Mouse (Mus musculus): ENCODE measurements around the gene Rbm20. TPM values are rescaled to one million over a fixed set of nuclear protein-coding genes. Genes with fewer than 3 reads are reported as not detected.

Gene Rbm20
- polyA plus RNA-seq, 1 experiment: 3.8 TPM

DNA sequence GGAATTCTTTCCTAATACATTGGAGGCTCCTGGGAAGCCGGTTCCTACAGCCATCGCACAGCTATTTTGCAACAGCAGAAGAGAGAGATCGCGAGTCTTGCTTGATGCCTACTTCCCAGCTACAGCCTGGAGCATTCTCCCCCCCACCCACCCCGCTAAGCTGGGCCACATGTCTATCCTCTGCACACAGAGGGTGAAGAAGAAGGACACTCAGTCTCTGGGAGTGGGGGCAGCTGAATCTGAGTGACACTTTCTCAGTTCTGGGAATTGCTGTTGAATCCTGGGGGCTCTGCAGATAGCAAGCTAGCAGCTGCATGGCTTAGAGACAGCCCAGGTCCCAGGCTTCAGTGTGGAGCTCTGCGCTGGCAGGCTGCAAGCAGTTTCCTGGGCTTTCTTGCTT is 180.9 kb downstream of the Rbm20 start:
- Histone ChIP-seq H3K4me1 (ENCODE audit: control insufficient read depth, insufficient read depth, low read length) (no peaks in the 10 kb centered on the region), H3K4me3 (replicated peaks; ENCODE audit: extremely low read depth, low read depth, low read length) (no peak overlapping the region)
- WGBS: 79% methylated on average over 6 of the region's 6 CpGs
- DNase-seq: no peak
- TF ChIP-seq CTCF (IDR thresholded peaks at IDR 0.05; ENCODE audit: insufficient read depth, low read length): no peak
- TF ChIP-seq POLR2A (IDR thresholded peaks at IDR 0.05; ENCODE audit: borderline replicate concordance, extremely low read depth, low read depth, low read length): no peak

DNA sequence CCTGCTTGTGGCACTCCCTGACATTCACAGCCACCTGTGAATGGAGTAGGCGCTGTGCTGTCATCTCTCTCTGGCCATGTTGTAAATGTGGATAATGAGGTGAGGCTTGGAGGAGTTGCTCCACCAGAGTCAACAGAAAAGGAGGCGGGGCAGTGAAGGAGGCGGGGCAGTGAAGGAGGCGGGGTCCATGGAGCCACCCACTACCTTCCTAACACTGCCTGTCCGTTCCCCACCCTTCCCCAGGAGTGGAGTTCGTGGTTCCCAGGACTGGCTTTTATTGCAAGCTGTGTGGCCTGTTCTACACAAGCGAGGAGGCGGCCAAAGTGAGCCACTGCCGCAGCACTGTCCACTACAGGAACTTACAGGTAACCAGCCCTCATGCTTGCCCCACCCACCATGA is 182.0 kb downstream of the Rbm20 start:
- TF ChIP-seq CTCF (IDR thresholded peaks at IDR 0.05; ENCODE audit: insufficient read depth, low read length): no peak
- no peak for TF ChIP-seq POLR2A (IDR thresholded peaks at IDR 0.05; ENCODE audit: borderline replicate concordance, extremely low read depth, low read depth, low read length)
- no peak overlapping the region for H3K4me3 ChIP-seq (replicated peaks; ENCODE audit: extremely low read depth, low read depth, low read length)
- no peak for DNase-seq
- 48% methylated on average over 9 of the region's 9 CpGs for WGBS
- no peaks in the 10 kb centered on the region for H3K4me1 ChIP-seq (ENCODE audit: control insufficient read depth, insufficient read depth, low read length)

DNA sequence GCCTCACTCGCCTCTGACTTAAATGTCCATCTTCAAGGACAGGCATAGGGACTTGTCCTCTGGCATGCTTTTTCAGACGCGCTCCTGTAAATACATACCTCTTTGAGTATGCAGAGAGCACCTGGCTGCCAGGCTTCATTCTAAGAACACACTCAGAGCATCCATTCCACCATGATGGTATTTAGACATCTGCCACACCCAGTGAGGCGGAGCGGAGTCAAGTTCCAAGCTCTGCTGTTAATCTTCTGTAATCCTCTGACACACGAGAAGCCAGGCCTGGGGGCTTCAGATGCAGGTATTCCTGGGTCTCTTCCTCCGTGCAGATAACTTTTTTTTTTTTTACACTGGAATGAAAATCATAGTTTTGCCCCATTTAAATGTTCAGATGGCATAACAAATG is 182.5 kb downstream of the Rbm20 start:
- TF ChIP-seq CTCF (IDR thresholded peaks at IDR 0.05; ENCODE audit: insufficient read depth, low read length) (no peak), POLR2A (IDR thresholded peaks at IDR 0.05; ENCODE audit: borderline replicate concordance, extremely low read depth, low read depth, low read length) (no peak)
- no peaks in the 10 kb centered on the region for H3K4me1 ChIP-seq (ENCODE audit: control insufficient read depth, insufficient read depth, low read length)
- H3K4me3 ChIP-seq (replicated peaks; ENCODE audit: extremely low read depth, low read depth, low read length): no peak overlapping the region
- 74% methylated on average over 7 of the region's 7 CpGs for WGBS
- DNase-seq: no peak

DNA sequence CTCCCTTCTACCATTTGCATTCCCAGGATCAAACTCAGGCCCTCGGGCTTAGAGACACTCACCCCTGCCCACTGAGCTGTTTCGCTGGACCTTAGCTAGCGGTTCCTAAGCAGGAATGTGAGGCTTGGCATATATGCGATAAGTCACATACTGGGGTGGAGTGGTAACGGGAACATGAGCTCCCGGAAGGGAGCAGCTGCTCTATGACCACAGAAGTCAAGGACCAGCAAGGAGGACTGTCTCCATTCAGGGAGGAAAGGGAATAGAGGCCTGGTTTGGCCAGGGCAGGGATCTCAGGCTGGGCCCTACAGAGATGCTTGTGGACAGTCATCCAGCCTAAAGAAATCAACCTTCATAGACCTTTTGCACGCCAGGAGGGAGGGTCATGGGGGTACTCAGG is 184.2 kb downstream of the Rbm20 start:
- WGBS: 90% methylated on average over 7 of the region's 7 CpGs
- H3K4me1 ChIP-seq (ENCODE audit: control insufficient read depth, insufficient read depth, low read length): no peaks in the 10 kb centered on the region
- H3K4me3 ChIP-seq (replicated peaks; ENCODE audit: extremely low read depth, low read depth, low read length): no peak overlapping the region
- DNase-seq: no peak
- TF ChIP-seq CTCF (IDR thresholded peaks at IDR 0.05; ENCODE audit: insufficient read depth, low read length) (no peak), POLR2A (IDR thresholded peaks at IDR 0.05; ENCODE audit: borderline replicate concordance, extremely low read depth, low read depth, low read length) (no peak)

DNA sequence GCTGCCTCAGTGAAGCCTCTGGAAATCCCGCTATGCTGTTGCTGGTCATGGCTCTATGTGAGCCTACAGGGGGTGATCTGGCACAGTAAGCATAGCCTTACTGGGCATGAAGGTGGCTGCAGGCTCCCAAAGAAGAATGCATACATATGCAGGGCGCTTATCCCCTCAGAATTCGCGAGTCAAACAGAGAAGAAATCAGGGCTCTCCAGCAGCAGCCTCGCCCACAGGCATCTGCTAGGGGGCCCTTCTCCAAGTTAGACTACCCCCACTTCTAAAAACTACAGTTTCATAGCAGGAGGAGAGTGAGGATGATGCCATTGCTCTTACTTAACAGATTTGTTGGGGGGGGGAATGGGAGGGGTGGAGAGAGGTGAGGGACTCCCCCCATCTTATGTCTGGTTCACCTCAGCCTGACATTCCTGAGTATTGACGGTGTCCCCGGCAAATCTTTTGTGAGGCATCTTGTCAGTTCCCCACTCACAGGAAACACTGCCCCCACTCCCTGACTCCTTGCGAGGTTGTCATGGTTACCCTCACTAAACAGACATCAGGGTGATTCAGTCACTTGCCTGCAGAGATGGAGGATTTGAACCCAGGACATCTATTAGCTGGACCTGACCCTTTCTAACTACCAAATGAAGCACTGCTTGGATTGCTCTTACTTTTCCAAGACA is 185.6 kb downstream of the Rbm20 start:
- Histone ChIP-seq H3K4me1 (ENCODE audit: control insufficient read depth, insufficient read depth, low read length) (no peaks in the 10 kb centered on the region), H3K4me3 (replicated peaks; ENCODE audit: extremely low read depth, low read depth, low read length) (no peak overlapping the region)
- TF ChIP-seq CTCF (IDR thresholded peaks at IDR 0.05; ENCODE audit: insufficient read depth, low read length): no peak
- no peak for TF ChIP-seq POLR2A (IDR thresholded peaks at IDR 0.05; ENCODE audit: borderline replicate concordance, extremely low read depth, low read depth, low read length)
- DNase-seq: no peak
- WGBS: 78% methylated on average over 8 of the region's 8 CpGs

DNA sequence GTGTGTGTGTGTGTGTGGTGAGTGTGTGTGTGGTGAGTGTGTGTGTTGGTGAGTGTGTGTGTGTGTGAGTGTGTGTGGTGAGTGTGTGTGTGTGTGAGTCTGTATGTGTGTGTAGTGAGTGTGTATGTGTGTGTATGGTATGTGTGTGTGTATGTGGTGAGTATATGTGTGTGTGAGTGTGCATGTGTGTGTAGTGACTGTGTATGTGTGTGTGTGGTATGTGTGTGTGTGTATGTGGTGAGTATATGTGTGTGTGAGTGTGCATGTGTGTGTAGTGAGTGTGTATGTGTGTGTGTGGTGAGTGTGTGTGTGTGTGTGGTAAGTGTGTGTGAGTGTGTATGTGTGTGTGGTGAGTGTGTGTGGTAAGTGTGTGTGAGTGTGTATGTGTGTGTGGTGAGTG is 190.1 kb downstream of the Rbm20 start:
- Histone ChIP-seq H3K4me1 (ENCODE audit: control insufficient read depth, insufficient read depth, low read length) (no peaks in the 10 kb centered on the region), H3K4me3 (replicated peaks; ENCODE audit: extremely low read depth, low read depth, low read length) (no peak overlapping the region)
- TF ChIP-seq CTCF (IDR thresholded peaks at IDR 0.05; ENCODE audit: insufficient read depth, low read length) (no peak), POLR2A (IDR thresholded peaks at IDR 0.05; ENCODE audit: borderline replicate concordance, extremely low read depth, low read depth, low read length) (no peak)
- DNase-seq: no peak

DNA sequence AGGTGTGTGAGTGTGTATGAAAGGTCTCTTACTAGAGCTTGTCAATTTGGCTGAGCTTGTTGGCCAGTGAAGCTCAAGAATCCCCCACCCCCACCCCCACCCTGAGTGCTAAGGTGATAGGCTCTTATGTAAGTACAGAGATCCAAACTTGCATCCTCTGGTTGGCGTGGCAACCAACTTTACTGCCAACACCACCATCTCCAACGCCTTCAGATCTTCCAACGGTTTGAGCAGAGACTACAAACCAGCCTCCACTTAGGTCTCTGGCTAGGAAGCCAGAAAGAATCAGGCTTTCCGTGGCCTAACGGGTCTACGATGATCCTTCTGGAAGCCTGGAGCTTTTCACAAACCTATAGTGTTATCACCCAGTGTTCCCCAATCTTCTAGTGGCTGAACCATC is 191.0 kb downstream of the Rbm20 start:
- Histone ChIP-seq H3K4me3 (replicated peaks; ENCODE audit: extremely low read depth, low read depth, low read length) (no peak overlapping the region), H3K4me1 (ENCODE audit: control insufficient read depth, insufficient read depth, low read length) (no peaks in the 10 kb centered on the region)
- DNase-seq: no peak
- WGBS: 85% methylated on average over 6 of the region's 6 CpGs
- no peak for TF ChIP-seq CTCF (IDR thresholded peaks at IDR 0.05; ENCODE audit: insufficient read depth, low read length)
- no peak for TF ChIP-seq POLR2A (IDR thresholded peaks at IDR 0.05; ENCODE audit: borderline replicate concordance, extremely low read depth, low read depth, low read length)

DNA sequence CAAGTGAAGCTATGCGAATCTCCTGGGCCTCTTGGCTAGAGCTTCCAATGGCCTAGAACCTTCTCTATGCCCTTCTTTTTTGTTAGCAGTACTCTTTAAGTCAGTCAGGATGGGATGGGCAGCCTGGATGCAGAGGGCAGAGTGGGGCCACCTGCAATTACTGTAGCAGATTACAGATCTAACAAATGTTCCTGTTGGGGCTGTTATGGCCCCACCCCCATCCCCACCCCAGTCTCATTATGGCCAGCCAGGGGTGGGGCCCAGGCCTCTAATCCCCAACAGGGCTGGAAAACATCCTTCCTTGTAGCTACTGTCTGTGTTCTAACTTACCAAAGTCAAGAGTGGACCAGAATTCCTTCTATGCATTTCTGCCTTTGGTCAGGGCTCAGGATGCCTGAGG is 191.7 kb downstream of the Rbm20 start:
- TF ChIP-seq POLR2A (IDR thresholded peaks at IDR 0.05; ENCODE audit: borderline replicate concordance, extremely low read depth, low read depth, low read length) (no peak), CTCF (IDR thresholded peaks at IDR 0.05; ENCODE audit: insufficient read depth, low read length) (no peak)
- 93% methylated on average over 1 of the region's 1 CpGs for WGBS
- no peak for DNase-seq
- Histone ChIP-seq H3K4me1 (ENCODE audit: control insufficient read depth, insufficient read depth, low read length) (no peaks in the 10 kb centered on the region), H3K4me3 (replicated peaks; ENCODE audit: extremely low read depth, low read depth, low read length) (no peak overlapping the region)

DNA sequence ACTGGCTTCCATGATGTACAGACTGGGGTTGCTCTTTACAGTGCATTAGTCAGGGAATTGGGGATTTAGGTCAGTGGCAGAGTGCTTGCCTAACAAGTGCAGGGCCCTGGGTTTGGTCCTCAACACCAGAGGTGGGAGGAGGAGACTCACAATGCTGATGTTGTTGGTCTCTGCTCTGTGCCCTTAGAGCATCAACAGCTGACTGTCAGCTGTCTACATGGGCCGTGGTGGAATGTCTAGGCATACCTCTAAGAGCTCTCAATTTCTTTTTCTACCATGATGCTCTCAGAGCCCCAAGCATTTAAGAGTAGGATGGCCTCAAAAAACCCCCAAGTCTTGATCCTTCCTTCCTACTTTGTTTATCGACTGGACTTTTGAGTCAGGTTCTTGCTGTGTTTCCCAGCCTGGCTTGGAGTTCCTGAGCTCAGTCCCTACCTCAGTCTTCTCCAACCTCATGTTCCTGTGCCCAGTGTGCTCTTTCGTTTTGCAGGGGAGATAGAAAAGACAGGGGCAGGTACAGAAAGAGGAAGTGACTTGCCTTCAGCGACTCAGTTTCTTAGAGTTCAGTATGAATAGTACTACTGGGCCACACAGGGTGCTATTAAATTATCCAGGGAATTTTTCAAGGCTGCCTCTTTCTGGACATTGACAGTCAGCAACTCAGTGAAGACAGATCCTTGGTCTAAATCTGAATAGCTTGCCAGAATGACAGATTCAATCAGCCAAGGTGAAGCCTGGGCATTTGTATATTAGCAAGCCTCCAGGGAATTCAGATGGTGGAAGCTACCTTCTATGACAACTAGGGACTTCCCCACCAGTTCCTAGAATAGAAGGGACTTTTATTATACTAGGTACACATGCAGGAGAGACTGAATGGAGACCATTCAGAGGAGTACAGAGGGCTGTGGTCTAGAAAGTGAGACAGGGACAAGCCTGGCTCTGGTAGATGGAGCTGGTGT is 192.6 kb downstream of the Rbm20 start:
- 58% methylated on average over 4 of the region's 4 CpGs for whole genome bisulfite sequencing
- no peak for TF ChIP-seq CTCF (IDR thresholded peaks at IDR 0.05; ENCODE audit: insufficient read depth, low read length)
- TF ChIP-seq POLR2A (IDR thresholded peaks at IDR 0.05; ENCODE audit: borderline replicate concordance, extremely low read depth, low read depth, low read length): no peak
- Histone ChIP-seq H3K4me3 (replicated peaks; ENCODE audit: extremely low read depth, low read depth, low read length) (no peak overlapping the region), H3K4me1 (ENCODE audit: control insufficient read depth, insufficient read depth, low read length) (no peaks in the 10 kb centered on the region)
- no peak for DNase-seq

DNA sequence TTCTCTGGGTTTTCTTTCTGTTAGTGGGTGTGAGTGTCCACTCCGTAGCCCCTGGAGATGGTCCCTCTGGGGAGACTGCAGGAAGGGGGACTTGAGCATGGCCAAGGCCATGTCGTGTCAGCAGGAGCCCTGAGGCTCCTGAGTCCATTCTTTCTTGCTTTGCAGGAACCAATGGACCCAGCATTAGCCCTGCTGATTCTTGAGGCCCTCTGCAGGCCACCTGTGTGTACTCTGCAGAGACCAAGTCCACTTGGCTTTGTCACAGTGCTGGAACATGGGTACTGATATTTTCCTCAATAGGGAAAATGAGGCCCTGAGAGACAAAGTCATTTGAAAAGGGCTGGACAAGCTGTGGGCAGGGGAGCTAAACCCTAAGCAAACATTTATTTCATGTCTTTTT is 193.5 kb downstream of the Rbm20 start:
- Histone ChIP-seq H3K4me3 (replicated peaks; ENCODE audit: extremely low read depth, low read depth, low read length) (no peak overlapping the region), H3K4me1 (ENCODE audit: control insufficient read depth, insufficient read depth, low read length) (no peaks in the 10 kb centered on the region)
- no peak for TF ChIP-seq CTCF (IDR thresholded peaks at IDR 0.05; ENCODE audit: insufficient read depth, low read length)
- no peak for TF ChIP-seq POLR2A (IDR thresholded peaks at IDR 0.05; ENCODE audit: borderline replicate concordance, extremely low read depth, low read depth, low read length)
- WGBS: 66% methylated on average over 2 of the region's 2 CpGs
- DNase-seq: no peak

Data from lung, adult 2 months (tissue).